Mouse (Mus musculus) layer of hippocampus, adult 9-11 months (tissue): ENCODE results near the gene Chst15.

Source experiments
- DNase-seq: peaks from one replicate; pipeline ENCODE4 v3.0.0; 2022

Chst15 gene

DNA sequence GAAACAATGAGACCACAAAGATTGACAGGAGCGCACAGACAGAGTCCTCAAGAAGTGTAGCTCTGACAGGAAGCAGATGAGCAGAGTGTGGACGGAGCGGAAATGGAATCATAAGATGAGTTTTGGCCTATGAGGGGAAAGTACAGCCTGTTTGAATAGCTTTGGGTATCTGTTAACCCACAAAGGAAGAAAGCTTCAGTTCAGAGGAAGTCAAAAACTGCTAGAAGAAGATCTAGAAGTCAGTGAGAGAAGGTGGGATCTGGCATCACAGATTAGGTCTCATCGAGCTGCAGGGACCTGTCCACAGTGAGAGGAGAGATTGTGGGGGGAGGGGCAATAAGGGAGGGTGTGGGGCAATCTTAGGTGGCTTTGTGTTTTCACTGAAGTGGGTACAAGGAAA, 18.3 kb upstream of the Chst15 start:
- DNase-seq = no peak

DNA sequence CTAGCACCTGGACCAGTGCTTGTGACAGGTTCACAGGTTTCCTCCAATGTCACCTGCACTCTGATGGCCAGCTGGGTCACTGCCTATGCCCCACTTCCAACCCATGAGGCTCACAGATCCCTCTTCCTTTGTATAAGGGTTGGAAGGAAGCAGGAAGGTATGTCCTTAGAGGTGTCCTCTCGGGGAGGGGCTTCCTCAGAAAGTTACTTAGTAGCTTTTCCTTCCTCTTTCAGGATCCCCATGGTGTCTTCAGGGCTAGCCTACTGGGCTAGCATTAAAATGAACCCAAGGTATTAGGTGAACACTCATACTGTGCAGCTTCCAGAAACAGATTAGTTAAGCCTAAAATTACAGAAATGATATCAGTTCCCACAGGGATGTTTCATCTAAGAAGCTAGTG, 16.1 kb upstream of the Chst15 start:
- no peak for DNase-seq

DNA sequence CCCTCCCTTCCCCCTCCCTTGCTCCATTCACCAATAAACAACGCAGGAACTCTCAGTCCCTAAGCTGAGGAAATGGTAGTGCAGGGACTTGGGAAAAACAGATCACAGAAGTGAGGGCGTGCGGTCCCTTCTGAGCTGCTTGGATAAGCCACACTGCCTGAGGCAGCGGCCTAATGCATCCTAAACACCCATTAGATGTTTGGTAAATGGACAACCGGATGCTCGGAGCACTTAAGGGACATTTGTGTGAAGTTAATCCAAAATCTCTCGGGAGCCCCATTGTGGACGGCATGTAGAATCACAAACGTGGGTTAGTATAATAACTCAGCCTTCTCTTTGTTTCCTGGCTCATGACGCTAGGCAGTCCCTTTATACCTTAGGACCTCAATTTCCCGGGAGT, 15.1 kb upstream of the Chst15 start:
- DNase-seq = no peak

DNA sequence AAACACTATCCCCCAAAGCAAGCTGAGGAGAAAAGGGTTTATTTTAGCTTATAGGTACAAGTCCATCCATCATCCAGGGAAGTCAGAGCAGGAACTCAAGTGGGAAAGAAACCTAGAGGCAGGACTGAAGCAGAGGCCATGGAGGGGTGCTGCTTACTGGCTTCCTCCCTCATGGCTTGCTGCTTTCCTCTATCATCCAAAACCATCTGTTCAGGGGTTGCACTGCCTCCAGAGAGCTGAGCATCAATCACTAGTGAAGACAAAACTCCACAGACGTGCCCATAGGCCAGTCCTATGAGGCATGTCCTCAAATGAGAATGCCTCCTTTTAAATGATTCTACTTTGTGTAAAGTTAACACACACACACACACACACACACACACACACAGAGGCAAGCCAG, 13.2 kb upstream of the Chst15 start:
- no peak for DNase-seq

DNA sequence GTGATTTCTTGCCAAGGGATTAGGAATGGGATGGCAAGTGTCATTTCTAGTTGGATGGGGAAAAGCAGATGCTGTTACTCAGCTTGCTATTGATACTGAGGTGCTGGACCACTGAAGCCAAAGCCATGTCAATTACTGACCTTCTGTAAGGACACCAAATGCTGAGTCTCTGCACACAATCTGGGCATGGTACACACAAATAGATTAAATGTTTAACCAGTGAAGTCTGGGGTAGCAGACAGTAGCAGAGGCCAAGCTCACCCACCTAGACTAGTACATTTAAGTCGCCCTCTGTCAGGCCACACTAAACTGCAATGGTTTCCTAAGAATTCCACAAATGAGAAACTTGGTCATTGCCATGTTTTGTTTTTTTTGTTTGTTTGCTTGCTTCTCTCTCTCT, 11.6 kb upstream of the Chst15 start:
- no peak for DNase-seq

DNA sequence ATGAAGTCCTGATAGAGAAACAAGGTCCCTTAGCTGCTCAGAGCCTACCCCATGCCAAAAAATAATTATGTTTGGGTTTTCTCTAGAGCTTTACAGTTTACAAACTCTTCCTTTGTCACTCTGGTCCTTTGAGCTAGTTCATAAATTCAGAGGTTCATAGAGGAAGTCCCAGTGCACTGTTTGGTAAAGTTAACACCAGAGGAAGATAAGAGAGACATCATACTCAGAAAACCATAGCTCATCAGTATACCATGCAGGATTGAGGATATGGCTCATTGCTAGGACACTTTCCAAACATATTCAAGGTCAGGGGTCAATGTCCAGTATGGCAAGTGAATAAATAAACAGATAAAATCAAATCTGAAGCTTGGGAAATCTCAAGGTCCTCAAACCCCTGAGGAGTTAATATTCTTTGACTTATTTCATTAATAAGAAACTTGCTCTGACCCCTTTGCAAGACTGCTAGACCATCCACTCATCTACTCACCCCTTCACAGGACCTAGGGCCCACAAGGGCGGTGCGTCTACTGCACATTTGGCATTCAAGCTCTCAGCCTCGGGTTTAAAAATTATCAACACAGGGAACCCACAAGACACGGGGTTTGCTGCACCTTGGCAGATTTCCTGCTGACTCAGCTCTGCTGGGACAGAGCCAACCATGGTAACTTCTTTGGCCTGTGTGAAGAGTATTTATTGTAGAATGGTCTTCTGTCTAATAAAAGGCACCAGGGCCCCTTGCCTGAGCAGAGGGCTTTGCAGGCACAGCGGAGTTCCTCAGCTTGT, 8.7 kb upstream of the Chst15 start:
- DNase-seq = no peak

DNA sequence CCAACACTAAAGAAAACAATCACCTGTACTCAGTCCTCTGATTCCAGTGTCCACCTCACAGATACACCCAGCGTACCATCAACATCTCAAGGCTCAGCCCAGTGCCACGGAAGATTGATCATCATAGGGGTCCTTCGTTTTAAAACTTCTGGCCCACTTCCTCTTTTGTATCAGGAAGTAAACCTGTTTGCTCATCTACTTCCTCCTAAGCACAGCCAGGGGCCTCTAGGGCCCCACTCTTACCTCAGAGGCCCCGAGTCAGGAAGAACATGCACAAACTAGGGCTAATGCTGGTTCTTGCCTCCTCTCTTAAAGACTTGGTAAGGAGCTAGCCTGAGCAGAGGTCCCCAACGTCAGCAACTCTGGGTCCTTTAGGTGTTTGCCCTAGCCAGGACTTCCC, 6.4 kb upstream of the Chst15 start:
- DNase-seq = no peak

DNA sequence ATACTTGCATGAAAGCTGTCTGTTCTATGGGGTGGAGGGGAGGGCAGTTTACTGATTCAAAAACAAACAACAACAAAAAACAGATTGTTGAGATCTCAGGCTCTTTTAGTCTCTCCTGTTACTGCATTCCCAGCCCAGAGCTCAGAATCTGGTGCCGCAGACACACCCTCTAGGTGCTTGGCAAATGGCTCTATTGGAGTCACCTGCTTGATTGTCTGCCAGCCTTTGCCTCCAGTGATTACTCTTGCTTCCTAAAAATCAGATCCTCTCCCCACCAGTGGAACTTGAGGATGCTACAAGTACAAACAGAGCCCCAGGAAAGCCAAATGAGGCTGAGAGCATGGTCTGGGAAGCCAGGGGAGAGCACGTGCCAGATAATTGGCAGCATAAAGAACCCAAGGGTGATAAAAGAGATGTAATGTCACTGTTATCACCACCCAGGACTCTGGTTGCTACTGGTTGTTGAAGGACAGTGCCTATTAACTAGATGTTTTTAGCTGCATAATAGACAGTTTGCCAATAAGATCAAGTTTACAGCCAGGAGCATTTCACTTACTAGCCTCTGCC, 4.4 kb upstream of the Chst15 start:
- DNase-seq = no peak

DNA sequence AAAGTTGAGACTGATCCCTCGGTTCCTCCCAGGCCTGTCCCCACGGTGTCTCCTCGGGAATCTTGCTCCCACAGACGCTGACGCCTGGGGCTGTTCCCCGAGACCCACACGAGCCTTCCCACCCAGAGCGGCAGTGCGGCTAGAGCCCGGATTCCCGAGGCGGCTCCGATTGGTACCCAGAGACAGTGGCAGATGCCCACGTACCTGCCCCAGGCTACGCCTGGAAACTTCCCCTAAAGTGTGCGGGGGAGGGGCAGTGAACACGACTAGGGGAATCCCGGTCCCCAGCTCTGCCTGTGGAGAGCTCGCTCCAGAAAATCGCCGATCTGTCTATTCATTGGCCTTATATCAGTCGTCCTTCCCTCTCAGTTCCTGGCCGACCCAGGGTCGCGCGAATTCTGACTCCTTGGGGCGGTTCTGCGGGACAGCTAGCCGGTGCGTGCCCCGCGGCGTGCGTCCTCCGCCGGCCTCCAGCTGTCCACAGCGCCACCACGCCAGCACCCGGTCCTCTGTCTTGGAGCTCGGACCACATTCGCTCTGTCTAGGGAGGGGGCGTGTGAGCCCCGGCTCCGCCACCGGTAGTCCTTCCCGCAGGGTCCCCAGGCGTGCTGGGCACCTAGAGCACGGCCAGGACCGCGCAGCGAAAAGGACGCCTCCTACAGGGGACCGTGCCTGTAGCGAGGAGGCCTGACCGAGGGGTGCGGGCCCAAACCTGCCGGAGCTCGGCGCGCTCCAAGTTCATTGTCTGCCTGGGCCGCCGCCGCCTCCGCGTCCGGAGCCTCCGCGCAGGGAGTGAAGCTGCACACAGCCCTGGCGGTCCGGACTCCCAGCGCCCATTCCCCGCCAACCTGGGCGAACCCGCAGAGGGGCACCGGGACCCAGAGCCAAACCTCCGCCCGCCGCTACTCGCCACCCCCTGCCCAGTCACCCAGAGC, 660 bp downstream of the Chst15 start:
- peak; percentile 57 for DNase-seq

DNA sequence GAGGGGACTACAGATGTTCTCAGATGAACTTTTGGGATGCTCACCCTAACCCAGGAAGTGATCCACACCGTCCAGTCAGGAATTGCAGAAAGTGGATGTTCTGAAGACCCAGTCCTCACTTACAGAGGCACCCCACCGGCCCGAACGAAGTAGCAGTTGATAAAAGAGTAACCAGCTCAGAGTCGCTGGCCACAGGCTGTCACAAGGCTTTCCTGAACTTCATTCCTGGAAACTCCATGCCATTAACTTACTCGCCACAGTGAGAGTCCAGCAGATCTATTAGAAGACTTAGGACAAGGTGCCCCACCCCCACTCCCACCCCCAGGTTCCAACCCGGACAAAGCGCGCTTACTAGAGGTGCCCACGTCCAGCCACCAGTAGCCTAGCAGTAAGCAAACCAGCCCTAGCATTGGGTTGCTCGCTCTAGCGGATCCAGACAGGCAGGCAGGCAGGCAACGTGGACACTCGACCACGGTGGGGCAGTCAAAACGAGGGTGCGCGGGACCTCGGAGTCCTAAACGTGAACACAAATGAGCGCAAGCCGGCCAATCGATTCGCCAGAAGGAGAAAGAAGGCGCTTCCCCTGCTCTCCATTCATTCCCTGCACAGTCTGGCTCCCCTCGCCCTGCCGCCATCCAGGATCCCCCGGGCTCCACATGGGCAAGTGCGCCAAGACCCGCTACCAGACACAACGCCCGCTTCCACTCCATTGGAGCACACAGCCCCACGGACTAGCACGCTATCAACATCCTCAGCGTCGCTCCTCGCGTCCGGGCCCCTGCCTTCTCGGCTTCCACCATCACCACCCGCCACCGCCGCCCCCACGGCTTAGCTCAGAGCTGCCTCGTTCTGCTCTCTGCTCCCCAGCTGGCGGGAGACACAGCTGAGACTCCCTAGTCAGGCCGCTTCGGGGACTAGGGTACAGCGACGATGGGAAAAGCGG, 1.6 kb downstream of the Chst15 start:
- DNase-seq = peak; percentile 54

DNA sequence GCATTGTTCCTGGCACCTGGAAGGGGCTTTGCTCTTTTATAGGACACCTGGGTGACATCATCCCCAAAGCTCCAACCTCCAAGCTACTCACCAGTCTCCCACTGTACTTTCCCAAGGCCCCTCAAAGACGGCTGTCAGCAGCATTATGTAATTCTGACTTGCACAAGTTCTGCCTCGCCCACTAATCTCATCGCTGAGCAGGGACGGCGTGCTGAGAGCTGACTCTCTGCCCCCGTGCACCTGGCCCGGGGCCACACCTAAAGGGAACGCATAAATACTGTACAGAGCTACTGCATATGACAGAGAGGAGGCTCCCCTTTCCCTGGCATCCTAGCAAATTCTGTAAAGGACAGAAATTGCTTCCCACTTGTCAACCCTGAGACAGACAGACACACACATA, 4.6 kb downstream of the Chst15 start:
- DNase-seq = peak; percentile 54

DNA sequence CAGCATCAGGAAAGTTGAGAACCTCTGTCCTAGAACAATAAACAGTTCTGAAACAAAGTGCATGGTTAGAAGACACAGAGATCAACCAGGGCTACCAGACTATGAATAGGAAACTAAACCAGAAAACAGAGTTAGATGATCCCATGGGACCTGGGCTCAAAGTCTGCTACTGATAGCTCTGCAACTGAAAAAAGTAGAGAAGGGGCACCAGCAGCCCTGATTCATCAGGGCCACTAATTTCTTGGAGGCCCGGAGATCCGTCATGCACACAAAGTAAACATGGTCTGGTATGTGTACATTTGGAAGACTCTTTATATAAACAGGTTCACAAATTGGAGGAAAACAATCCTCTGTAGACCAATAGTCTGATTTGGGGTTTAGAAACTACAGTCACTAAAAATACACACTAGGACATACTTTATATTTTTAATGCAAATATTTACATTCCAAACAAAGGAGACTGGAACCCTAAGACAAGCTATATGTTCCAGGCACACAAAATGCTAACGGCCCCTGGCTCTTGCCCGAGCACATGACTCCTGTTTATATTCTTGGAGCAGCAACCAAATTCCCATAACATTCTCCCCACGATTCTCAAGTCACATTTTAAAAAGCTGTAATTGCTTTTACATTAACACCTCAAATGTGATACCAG, 8.4 kb downstream of the Chst15 start:
- DNase-seq = no peak

DNA sequence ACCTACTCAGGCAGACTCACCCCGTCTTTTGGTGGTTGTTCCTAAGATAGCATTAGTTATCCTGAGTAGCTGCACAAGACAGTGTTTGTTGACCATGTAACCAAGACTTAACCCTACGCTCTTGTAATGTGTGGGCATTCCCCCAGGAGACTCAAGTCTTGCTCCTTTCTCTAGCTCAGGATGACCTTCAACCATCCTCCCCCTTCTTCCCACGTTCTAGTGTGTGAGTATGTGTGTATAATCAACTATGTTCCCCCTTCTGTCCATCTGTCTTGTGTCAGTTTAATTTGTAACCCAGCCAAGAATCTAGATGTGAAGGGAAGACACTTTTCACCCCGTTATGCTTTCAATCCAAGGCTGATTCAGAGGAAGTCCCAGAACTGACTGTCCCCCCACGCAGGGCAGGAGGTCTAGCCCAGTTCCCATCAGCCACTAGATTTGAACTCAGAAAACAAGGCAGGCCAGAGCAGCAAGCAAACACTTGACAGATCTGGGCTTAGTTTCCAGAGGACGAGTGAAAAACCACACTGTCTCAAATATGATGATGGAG, 9.2 kb downstream of the Chst15 start:
- no peak for DNase-seq

DNA sequence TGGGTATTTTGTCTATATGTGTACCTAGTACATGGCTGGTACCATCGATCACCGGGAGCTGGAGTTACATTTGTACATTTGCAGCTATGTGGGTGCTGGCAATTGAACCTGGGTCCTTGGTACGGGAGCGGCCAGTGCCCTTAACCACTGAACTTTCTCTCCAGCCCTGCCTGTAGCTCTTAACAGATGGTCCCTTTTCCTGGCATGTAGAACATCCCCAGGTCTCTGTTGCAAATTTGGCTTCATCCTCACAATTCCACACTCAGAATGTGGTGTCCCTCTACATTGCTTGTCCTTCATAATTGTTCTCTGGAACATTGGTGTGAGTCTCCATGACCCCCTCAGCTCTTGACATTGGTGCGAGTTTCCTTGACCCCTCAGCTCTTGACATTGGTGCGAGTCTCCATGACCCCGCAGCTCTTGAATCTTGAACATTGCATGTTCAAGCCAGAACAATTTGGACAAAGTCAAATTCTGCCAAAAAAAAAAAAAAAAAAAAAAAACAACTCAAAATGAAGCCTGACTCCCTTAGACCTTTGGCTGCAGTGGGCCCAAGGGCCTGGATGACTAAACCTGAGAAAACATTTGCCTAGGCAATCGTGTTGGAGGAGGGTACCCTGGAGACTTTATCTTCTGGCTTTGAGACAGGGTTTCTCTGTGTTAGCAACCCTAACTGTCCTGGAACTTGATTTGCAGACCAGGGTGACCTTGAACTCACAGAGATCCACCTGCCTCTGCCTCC, 10.2 kb downstream of the Chst15 start:
- DNase-seq = no peak

DNA sequence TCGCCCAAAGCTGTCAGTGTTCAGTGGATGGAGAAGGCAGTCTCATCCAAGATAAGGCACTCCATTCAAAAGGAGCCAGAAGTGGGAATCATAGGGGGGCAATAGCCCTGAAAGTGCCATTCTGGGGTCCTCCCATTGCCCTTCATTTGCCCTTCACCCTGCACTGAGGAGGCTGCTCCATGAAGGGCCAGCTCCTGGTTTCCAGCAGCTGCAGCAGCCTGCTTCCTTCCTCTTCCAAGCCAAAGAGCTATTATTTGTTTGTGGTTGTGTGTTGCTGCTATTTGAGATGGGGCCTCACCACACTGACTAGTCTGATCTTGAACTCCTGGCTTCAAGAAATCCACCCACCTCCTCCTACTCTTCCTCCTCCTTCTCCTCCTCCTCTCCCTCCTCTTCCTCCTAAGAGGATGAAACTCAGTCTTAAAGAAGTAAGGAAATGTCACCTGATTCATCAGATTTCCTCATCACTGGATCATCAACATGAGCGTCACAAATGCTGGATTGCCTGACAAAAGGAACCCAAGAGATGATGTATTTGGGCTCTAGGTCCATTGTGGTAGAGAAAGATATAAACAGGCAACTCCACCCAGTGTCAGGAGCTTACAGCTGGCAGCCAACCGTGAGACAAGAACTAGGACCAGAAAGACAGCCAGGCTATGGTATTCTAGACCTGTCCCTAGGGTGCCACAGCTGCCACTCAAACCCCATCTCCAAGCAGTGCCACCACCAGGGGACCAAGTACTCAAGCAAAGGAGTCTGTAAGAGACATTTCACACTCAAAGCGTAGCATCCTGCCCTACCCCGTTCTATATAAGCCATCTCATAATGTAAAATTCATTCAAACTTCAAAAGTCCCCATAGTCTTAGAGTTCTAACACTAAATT, 11.3 kb downstream of the Chst15 start:
- DNase-seq = no peak

DNA sequence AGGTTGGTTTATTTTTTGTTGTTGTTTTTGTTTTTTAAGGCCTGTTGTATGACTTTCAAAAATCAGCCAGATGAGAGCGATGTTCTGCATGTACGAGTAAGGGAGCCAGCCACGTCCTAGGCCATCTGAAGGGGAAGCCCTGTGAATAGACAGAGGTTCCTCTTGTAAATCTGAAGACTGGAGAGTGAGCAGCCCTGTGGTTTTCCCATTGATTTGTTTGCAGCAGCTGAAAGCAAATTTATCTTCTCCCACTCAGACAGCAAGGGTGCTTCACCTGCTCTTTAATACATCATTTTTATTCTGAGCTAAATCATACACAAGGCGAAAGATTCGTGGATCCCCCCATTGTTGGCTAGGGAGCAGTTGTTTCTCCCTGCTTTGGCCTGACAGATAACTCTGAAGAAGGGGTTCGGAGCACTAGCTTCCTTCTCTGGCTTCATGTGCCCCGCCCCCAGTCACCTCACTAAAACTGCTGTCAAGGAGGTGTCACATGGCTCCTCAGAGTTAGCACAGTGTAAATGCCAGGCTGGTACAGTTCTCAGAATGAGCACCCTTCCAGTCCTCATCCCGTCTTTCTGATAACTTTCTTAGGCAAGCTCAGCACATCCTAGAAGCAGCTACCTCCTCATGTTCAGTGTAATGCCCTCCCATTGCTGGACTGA, 12.5 kb downstream of the Chst15 start:
- no peak for DNase-seq

DNA sequence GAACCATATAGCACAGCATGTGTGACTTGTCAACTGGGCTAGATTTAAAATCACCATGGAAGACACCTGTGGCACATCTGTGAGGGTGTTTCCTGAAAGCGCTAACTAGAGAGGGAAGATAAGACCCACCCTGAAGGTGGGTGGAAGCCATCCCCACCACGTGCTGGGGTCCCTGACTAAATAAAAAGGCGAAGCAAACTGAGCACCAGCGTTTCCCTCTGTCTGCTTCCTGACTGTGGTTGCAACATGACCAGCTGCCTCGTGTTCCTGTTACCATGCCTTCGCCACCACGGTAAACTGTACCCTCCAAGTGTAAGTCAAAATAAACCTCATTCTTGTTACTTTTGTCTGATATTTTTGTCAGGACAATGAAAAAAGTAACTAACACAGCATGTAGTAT, 13.0 kb downstream of the Chst15 start:
- peak; percentile 44 for DNase-seq

DNA sequence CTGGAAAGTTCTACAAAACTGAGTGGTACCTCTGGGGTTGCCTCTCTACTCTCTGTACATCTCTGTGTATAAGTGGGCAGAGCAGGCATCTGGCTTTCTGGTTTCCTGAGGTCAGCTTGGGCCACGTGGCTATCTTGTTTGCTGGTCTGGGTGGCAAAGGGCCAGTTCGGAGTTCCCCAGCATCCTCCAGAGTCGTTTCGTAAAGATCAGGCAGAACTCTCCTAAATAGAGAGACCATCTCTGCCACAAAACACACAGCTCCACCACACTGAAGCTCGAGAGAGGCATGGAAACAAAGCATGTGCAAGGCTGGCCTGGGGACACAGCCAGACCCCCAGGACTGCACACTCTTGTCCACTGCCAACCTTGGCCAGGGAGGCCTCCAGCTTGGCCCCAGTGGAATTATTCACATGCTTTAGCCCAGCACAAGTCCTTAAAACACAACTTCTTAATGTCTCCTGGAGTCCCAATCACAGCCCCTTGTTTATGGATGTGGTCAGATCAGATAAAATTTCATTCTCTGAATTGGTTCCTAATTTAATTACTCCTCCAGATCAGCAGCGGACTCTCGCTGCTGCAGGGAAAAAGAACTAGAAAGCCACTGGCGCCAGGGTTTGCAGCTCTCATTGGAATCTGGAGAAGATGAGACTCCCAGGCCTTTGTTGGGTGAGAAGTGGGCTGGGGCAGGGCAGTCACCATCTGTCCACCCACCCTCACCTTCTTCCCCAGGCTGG, 14.4 kb downstream of the Chst15 start:
- peak; percentile 60 for DNase-seq
